Mouse (Mus musculus): ENCODE data around the gene Pparg.
A peak's percentile ranks its signal among the peaks of the same experiment; 100 is the strongest.

Gene Pparg

GRCm38 (mm10) chr6:115361606-115362462 is 1.1 kb downstream of the Pparg start:
- peak; percentile 53 to 72 for DNase-seq (ENCODE audit: low spot score in 2 of 2)

- no peak for DNase-seq (ENCODE audit: low spot score in 2 of 2)
Observed at GRCm38 (mm10) chr6:115366869-115367610, 6.3 kb downstream of the Pparg start.

GRCm38 (mm10) chr6:115374871-115375852 is 14.4 kb downstream of the Pparg start:
- DNase-seq (ENCODE audit: low spot score in 2 of 2): no peak

GRCm38 (mm10) chr6:115380596-115380995 is 19.8 kb downstream of the Pparg start:
- DNase-seq (ENCODE audit: low spot score in 2 of 2): no peak

- peak; percentile 44 to 69 for DNase-seq (ENCODE audit: low spot score in 2 of 2)
Observed at GRCm38 (mm10) chr6:115382712-115383111, 22.0 kb downstream of the Pparg start.

- peak; percentile 10 to 25 for DNase-seq (ENCODE audit: low spot score in 2 of 2)
Observed at GRCm38 (mm10) chr6:115389945-115390540, 29.3 kb downstream of the Pparg start.

- no peak for DNase-seq (ENCODE audit: low spot score in 2 of 2)
Observed at GRCm38 (mm10) chr6:115396911-115397310, 36.2 kb downstream of the Pparg start.

GRCm38 (mm10) chr6:115404354-115404753 is 43.6 kb downstream of the Pparg start:
- DNase-seq (ENCODE audit: low spot score in 2 of 2): no peak

GRCm38 (mm10) chr6:115411477-115411876 is 50.7 kb downstream of the Pparg start:
- peak; percentile 9 to 18 for DNase-seq (ENCODE audit: low spot score in 2 of 2)

- no peak for DNase-seq (ENCODE audit: low spot score in 2 of 2)
Observed at GRCm38 (mm10) chr6:115418171-115418570, 57.4 kb downstream of the Pparg start.

GRCm38 (mm10) chr6:115418964-115419363 is 58.2 kb downstream of the Pparg start:
- DNase-seq (ENCODE audit: low spot score in 2 of 2): no peak

- peak; percentile 64 to 65 for DNase-seq (ENCODE audit: low spot score in 2 of 2)
Observed at GRCm38 (mm10) chr6:115420963-115421362, 60.2 kb downstream of the Pparg start.

- DNase-seq (ENCODE audit: low spot score in 2 of 2): no peak
Observed at GRCm38 (mm10) chr6:115421665-115422064, 60.9 kb downstream of the Pparg start.

- DNase-seq (ENCODE audit: low spot score in 2 of 2): peak; percentile 10 to 11
Observed at GRCm38 (mm10) chr6:115424433-115424832, 63.7 kb downstream of the Pparg start.

- DNase-seq (ENCODE audit: low spot score in 2 of 2): peak; percentile 40 to 72
Observed at GRCm38 (mm10) chr6:115432726-115433125, 72.0 kb downstream of the Pparg start.

- DNase-seq (ENCODE audit: low spot score in 2 of 2): no peak
Observed at GRCm38 (mm10) chr6:115434054-115434453, 73.3 kb downstream of the Pparg start.

GRCm38 (mm10) chr6:115434816-115435215 is 74.1 kb downstream of the Pparg start:
- DNase-seq (ENCODE audit: low spot score in 2 of 2): no peak

GRCm38 (mm10) chr6:115440231-115441006 is 79.7 kb downstream of the Pparg start:
- DNase-seq (ENCODE audit: low spot score in 2 of 2): no peak

GRCm38 (mm10) chr6:115452501-115452900 is 91.8 kb downstream of the Pparg start:
- no peak for DNase-seq (ENCODE audit: low spot score in 2 of 2)

GRCm38 (mm10) chr6:115462743-115463337 is 102.1 kb downstream of the Pparg start:
- DNase-seq (ENCODE audit: low spot score in 2 of 2): peak; percentile 84 to 86

Data from heart, adult 9 months (tissue).